Mouse (Mus musculus) heart, embryonic 10.5 days (tissue): ENCODE results near the gene Nkpd1. TPM values are rescaled to one million over a fixed set of nuclear protein-coding genes. Genes with fewer than 3 reads are reported as not detected.
"Not testable (repeated sequence)": the region's sequence is repeated elsewhere in the genome, so short reads cannot be mapped to it uniquely, and the experiment has no call there.

Source experiments
- DNase-seq: peaks from one replicate; pipeline ENCODE4 v3.0.0-alpha.2; 2017; ENCODE audit warnings: low spot score
- H3K27ac ChIP-seq: fragments of 300-500 bp; sonication (generic); 2 replicates; pipeline ENCODE4 v1.5.1; 2016; ENCODE audit warnings: mild to moderate bottlenecking
- H3K27me3 ChIP-seq: fragments of 300-500 bp; sonication (generic); 2 replicates; pipeline ENCODE4 v1.6.1; 2016; ENCODE audit warnings: mild to moderate bottlenecking; ENCODE audit not compliant: poor library complexity, insufficient read depth, severe bottlenecking
- H3K36me3 ChIP-seq: fragments of 300-500 bp; sonication (generic); 2 replicates; pipeline ENCODE4 v1.6.1; 2016; ENCODE audit warnings: mild to moderate bottlenecking, moderate library complexity
- H3K4me1 ChIP-seq: fragments of 300-500 bp; sonication (generic); 2 replicates; pipeline ENCODE4 v1.6.1; 2016; ENCODE audit warnings: mild to moderate bottlenecking
- H3K4me3 ChIP-seq: fragments of 300-500 bp; sonication (generic); 2 replicates; pipeline ENCODE4 v1.5.1; 2016; ENCODE audit warnings: mild to moderate bottlenecking, moderate library complexity
- H3K9me3 ChIP-seq: fragments of 300-500 bp; sonication (generic); 2 replicates; pipeline ENCODE4 v1.6.1; 2016; ENCODE audit warnings: mild to moderate bottlenecking, moderate library complexity
- WGBS: fragments of 180-500 bp; shearing (Covaris S2); methylation state at CpG from one replicate; pipeline ENCODE4 v1.1.7; 2016; 5-methylcytosine and 5-hydroxymethylcytosine counted together
- polyA plus RNA-seq: library from polyadenylated mRNA; unstranded; fragments of >200 nt; fragmentation: Nextera tagmentation; extraction: Ambion mirVana; gene quantifications from 2 replicates; pipeline ENCODE4 v1.2.1, GENCODE M21; 2016

The Nkpd1 gene
- polyA plus RNA-seq, 1 experiment from 2014 or later: 0.14 TPM

GRCm38 (mm10) chr7:19508150-19508923 is 9.3 kb upstream of the Nkpd1 start, which contains the start of the genes Bloc1s3 and Trappc6a:
Gene Bloc1s3 (minus strand): TSS chr7:19508367.
Gene Trappc6a (plus strand): TSS chr7:19508395.
- WGBS: under 1% methylated on average over 56 of the region's 56 CpGs
- Histone ChIP-seq H3K36me3 (peaks cover 5% of the 10 kb centered on the region; the same call in 1 of the 2 replicates), H3K27ac (peak within 1 kb of the TSS; percentile 94), H3K9me3 (no peaks in the 10 kb centered on the region), H3K4me3 (peak within 1 kb of the TSS; percentile 82), H3K27me3 (no peaks in the 10 kb centered on the region), H3K4me1 (peaks cover 23% of the 10 kb centered on the region)
- DNase-seq: peak; percentile 98

GRCm38 (mm10) chr7:19508924-19509568 is 8.6 kb upstream of the Nkpd1 start:
- 5% methylated on average over 15 of the region's 15 CpGs for WGBS
- H3K4me1 ChIP-seq: peaks cover 18% of the 10 kb centered on the region
- DNase-seq: no peak
- peak overlapping the region; percentile 82 for H3K4me3 ChIP-seq
- H3K9me3 ChIP-seq: no peaks in the 10 kb centered on the region
- peaks cover 5% of the 10 kb centered on the region; the same call in 1 of the 2 replicates for H3K36me3 ChIP-seq
- H3K27ac ChIP-seq: peak overlapping the region; percentile 94
- H3K27me3 ChIP-seq: no peaks in the 10 kb centered on the region

- peaks cover 18% of the 10 kb centered on the region for H3K4me1 ChIP-seq
- 89% methylated on average over 7 of the region's 7 CpGs for WGBS
- no peaks in the 10 kb centered on the region for H3K9me3 ChIP-seq
- peak overlapping the region; percentile 82 for H3K4me3 ChIP-seq
- peak overlapping the region; percentile 94 for H3K27ac ChIP-seq
- peaks cover 5% of the 10 kb centered on the region; the same call in 1 of the 2 replicates for H3K36me3 ChIP-seq
- DNase-seq: no peak
- no peaks in the 10 kb centered on the region for H3K27me3 ChIP-seq
These were observed 7.9 kb upstream of the Nkpd1 start for GRCm38 (mm10) chr7:19509786-19510185.

- not testable (repeated sequence) for DNase-seq
- WGBS: 87% methylated on average over 6 of the region's 7 CpGs
- peaks cover 14% of the 10 kb centered on the region for H3K4me1 ChIP-seq
These were observed 5.7 kb upstream of the Nkpd1 start for GRCm38 (mm10) chr7:19511934-19512333.

GRCm38 (mm10) chr7:19512353-19512752 is 5.3 kb upstream of the Nkpd1 start:
- no peak overlapping the region for H3K27ac ChIP-seq
- 72% methylated on average over 6 of the region's 6 CpGs for WGBS
- no peak overlapping the region for H3K4me3 ChIP-seq
- peaks cover 20% of the 10 kb centered on the region for H3K27me3 ChIP-seq
- DNase-seq: no peak
- peaks cover 5% of the 10 kb centered on the region; the same call in 1 of the 2 replicates for H3K36me3 ChIP-seq
- H3K9me3 ChIP-seq: no peaks in the 10 kb centered on the region
- H3K4me1 ChIP-seq: peaks cover 12% of the 10 kb centered on the region

More at GRCm38 (mm10) chr7:19511934-19512333, 5.7 kb upstream of the Nkpd1 start:
- H3K27me3 ChIP-seq: peaks cover 15% of the 10 kb centered on the region
- not testable (repeated sequence) for H3K4me3 ChIP-seq, H3K9me3 ChIP-seq, H3K27ac ChIP-seq, H3K36me3 ChIP-seq

- peak overlapping the region; percentile 71; the same call in 1 of the 2 replicates for H3K27ac ChIP-seq
These were observed 2.4 kb downstream of the Nkpd1 start for GRCm38 (mm10) chr7:19520032-19520431.

GRCm38 (mm10) chr7:19523017-19523756 is 5.5 kb downstream of the Nkpd1 start:
- peaks cover 33% of the 10 kb centered on the region for H3K4me1 ChIP-seq
- DNase-seq: no peak
- H3K9me3 ChIP-seq: no peaks in the 10 kb centered on the region
- H3K27me3 ChIP-seq: peaks cover 82% of the 10 kb centered on the region
- peak overlapping the region; percentile 56 for H3K4me3 ChIP-seq
- WGBS: 18% methylated on average over 72 of the region's 72 CpGs
- 0 out of 2 replicates have a peak, but pooled peaks cover under 1% of the 10 kb centered on the region for H3K36me3 ChIP-seq
- peak overlapping the region; percentile 65; the same call in 1 of the 2 replicates for H3K27ac ChIP-seq

More at GRCm38 (mm10) chr7:19520032-19520431, 2.4 kb downstream of the Nkpd1 start:
- Histone ChIP-seq H3K9me3 (no peaks in the 10 kb centered on the region; the same call in 1 of the 2 replicates), H3K4me3 (peak overlapping the region; percentile 58), H3K36me3 (no peaks in the 10 kb centered on the region), H3K27me3 (peaks cover 96% of the 10 kb centered on the region), H3K4me1 (peaks cover 43% of the 10 kb centered on the region)
- DNase-seq: no peak
- under 1% methylated on average over 23 of the region's 23 CpGs for WGBS

- H3K36me3 ChIP-seq: peaks cover 8% of the 10 kb centered on the region; the same call in 1 of the 2 replicates
- peaks cover 33% of the 10 kb centered on the region for H3K4me1 ChIP-seq
- peaks cover 75% of the 10 kb centered on the region for H3K27me3 ChIP-seq
- no peaks in the 10 kb centered on the region for H3K9me3 ChIP-seq
- H3K27ac ChIP-seq: peak overlapping the region; percentile 65
- H3K4me3 ChIP-seq: peak overlapping the region; percentile 56
- 2% methylated on average over 64 of the region's 64 CpGs for whole genome bisulfite sequencing
- DNase-seq: no peak
These were observed 6.2 kb downstream of the Nkpd1 start for GRCm38 (mm10) chr7:19523757-19524419.

- WGBS: 13% methylated on average over 24 of the region's 24 CpGs
- H3K9me3 ChIP-seq: no peaks in the 10 kb centered on the region
- peaks cover 69% of the 10 kb centered on the region for H3K27me3 ChIP-seq
- H3K4me3 ChIP-seq: peak overlapping the region; percentile 56
- peaks cover 14% of the 10 kb centered on the region; the same call in 1 of the 2 replicates for H3K36me3 ChIP-seq
- peaks cover 32% of the 10 kb centered on the region for H3K4me1 ChIP-seq
- no peak for DNase-seq
- peak overlapping the region; percentile 65 for H3K27ac ChIP-seq
These were observed 6.9 kb downstream of the Nkpd1 start for GRCm38 (mm10) chr7:19524420-19525104.

- Histone ChIP-seq H3K27ac (no peak overlapping the region), H3K27me3 (peaks cover 63% of the 10 kb centered on the region), H3K36me3 (peaks cover 20% of the 10 kb centered on the region), H3K4me3 (no peak overlapping the region), H3K4me1 (peaks cover 26% of the 10 kb centered on the region), H3K9me3 (no peaks in the 10 kb centered on the region)
- WGBS: 75% methylated on average over 2 of the region's 2 CpGs
- DNase-seq: no peak
These were observed 7.5 kb downstream of the Nkpd1 start for GRCm38 (mm10) chr7:19525105-19525481.

- Histone ChIP-seq H3K4me1 (no peaks in the 10 kb centered on the region), H3K27me3 (peaks cover 5% of the 10 kb centered on the region; the same call in 1 of the 2 replicates), H3K4me3 (no peak overlapping the region), H3K36me3 (peaks cover 77% of the 10 kb centered on the region), H3K9me3 (no peaks in the 10 kb centered on the region), H3K27ac (no peak overlapping the region)
- WGBS: 74% methylated on average over 10 of the region's 10 CpGs
- DNase-seq: no peak
These were observed 13.4 kb downstream of the Nkpd1 start for GRCm38 (mm10) chr7:19531077-19531476.
